Mouse (Mus musculus) kidney, postnatal 14 days (tissue): ENCODE results near the gene Fcgr1.
"Not testable (repeated sequence)": the region's sequence is repeated elsewhere in the genome, so short reads cannot be mapped to it uniquely, and the experiment has no call there.

ENCODE experiments used
- DNase-seq: peaks from one replicate; pipeline ENCODE4 v3.0.0; 2022; ENCODE audit warnings: mixed read lengths

The Fcgr1 gene

DNA sequence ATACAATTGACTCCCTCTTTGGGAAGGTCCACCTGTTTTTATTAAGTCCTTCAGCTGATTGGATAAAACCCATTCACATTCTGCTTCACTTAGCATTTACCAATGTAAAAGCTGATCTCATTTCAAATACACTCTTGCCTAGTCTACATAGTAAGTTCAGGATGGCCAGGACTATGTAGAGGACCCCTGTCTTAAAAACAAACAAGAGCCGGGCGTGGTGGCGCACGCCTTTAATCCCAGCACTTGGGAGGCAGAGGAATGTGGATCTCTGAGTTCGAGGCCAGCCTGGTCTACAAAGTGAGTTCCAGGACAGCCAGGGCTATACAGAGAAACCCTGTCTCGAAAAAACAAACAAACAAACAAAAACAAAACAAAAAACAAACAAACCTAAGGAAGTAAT, 30.0 kb upstream of the Fcgr1 start:
- not testable (repeated sequence) for DNase-seq

DNA sequence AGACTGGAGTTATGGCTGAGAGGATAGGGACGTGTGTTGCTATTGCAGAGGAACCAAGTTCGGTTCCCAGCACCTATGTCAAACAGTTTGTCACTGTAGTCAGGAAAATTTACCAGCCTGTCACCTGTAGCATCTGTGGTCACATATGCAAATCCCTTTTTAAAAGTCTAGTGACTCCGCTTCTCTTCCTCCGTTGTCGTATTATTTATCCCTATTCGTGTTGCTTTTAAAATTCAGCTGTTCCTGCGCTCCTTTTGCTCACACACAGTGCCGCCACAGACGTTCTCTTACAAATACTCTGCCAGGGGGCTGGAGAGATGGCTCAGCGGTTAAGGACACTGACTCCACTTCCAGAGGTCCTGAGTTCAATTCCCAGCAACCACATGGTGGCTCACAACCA, 28.8 kb upstream of the Fcgr1 start:
- no peak for DNase-seq

DNA sequence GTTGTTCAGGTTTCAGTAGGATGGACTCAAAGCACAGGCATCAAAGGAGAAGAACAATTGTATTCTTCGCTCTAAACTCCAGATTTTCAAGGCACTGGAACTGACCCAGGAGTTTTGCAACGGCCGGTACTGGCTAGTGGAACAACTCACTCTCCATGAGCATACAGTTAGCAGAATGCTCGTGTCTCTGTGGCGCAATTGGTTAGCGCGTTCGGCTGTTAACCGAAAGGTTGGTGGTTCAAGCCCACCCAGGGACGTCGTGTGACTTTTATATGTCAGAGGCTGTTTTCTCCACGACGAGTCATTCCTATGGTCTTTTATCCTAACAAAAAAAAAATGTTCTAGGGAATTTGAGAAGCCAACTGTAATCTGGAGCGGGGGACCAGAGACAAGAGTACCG, 28.1 kb upstream of the Fcgr1 start:
- DNase-seq: no peak

DNA sequence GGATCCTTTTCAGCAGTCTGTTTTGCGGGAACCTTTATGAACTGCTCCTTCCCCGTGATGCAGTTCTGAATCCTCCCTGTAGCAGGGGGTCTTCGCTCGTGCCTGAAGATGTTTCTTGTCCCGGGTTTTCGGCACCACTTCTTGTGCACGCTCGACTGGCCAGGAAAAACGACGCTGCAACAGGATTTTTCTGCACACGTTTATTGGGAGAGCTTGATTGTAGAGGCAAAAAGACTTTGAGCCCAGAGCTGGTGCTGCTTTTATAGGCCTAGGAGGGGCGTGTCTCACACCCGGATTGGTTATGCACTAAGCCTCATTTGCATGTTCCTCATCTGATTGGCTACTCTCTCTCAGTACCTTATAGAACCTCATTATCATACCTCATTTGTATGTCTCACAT, 26.2 kb upstream of the Fcgr1 start:
- DNase-seq: not testable (repeated sequence)

DNA sequence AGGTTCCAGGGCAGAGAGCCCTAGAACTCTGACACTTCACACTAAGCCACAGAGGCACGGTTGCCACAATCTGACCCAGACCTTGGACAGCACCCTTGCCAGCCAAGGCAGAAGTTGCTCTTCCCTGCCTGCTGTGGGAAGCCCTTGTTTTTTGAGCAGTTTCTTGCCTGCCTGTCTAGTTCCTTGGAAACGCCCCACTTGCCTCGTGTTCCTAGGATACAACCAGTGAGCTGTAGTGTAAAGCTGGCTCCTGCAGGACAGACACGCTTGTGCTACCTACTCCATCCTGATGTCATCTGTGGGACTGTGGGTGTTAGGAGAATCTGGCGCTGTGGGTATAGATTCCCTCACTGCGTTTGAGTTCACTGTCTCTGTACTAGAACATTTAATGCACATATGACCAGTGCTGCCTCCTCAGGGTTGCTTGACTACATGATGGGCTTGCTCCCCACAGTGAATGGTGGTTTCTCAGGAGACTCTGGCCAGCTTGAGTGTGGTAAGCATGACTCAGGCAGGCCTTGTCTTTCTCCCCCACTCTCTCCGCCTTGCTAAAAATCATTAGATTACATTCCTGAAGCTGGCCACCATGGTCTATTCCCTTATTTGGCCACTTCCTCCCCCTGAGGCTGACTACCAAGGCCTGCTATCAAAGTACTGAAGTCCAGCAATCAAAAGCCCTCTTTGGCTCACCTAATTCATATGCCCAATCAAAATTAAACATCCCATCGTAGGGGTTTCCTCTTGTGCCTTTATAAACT, 18.8 kb upstream of the Fcgr1 start:
- DNase-seq: no peak

DNA sequence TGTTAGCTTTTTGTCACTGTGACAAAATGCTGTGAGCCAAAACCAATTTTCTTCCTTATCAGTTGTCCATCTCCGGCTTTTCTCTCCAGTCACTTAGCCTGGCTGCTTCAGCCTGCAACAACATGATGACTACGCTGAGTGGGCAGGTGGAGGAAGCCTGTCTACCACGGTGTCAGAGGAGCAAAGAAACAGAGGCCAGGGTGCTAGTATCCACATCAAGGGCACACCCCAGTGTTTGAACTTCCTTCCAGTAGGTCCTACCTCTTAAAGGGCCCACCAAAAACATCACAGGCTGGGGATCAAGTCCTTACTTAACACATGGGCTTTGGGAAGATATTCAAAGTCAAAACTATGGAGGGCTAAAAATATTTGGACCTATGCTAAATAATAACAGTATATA, 15.7 kb upstream of the Fcgr1 start:
- DNase-seq: no peak

DNA sequence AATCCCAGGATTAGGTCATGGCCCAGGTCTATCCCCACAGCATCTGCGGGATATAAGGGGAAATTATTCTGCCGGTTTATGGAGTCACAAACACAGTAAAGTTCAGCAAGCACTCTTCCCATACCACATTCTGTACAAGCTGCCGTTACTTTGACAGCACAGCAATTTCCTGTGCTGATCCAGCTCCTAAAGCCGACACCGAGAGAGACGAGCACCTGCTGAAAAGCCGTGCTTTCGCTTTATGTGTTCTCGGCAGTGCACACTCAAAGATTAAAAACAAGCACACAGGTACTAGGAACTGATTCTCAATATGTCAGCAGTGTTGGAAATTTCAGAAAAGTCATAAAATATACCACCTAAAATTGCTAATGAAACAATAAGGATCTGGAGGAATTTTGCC, 12.7 kb upstream of the Fcgr1 start:
- no peak for DNase-seq

DNA sequence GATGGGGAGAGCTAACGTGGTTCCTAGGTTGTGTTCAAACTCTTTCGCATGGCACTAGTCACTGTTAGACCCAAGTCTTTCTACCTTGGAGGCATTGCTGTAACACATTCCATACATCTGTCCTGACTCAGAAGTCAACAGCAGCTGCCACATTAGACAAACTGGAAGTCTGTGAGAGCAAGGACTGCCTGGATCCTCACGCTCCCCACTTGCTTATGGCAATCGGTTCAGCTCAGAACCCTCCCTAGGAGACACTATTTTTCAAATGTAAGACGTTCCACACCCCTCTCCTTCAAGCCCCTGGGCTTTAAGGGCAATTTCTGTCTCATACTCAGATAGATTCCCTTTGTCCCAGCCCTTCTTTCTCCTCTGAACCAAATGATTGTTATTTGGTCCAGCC, 8.3 kb upstream of the Fcgr1 start:
- DNase-seq: no peak

- no peak for DNase-seq
Observed at GRCm38 (mm10) chr3:96300706-96301529, 7.1 kb upstream of the Fcgr1 start.

GRCm38 (mm10) chr3:96299562-96299961, 5.8 kb upstream of the Fcgr1 start:
- DNase-seq: no peak

GRCm38 (mm10) chr3:96298360-96298759, 4.6 kb upstream of the Fcgr1 start:
- no peak for DNase-seq

DNA sequence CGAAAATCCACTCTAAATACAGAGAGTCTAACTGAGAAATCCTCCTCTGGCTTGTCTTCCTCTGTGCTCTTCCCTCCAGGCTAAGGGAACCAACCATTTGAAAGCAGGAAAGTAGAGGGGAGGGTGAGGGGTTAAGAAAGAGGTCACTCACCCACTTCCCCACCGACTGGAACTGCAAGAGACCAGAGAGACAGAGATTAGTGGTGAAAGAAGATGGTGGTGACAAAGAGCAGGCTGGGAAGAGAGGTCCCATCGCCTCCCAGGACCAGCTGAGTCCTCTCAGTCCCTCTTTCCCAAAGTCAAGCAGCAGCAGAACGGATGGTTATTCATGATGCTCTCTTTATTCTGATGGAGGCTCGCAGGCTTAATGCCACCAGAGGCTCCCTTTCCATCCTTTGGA, 401 bp downstream of the Fcgr1 start:
- DNase-seq: no peak

DNA sequence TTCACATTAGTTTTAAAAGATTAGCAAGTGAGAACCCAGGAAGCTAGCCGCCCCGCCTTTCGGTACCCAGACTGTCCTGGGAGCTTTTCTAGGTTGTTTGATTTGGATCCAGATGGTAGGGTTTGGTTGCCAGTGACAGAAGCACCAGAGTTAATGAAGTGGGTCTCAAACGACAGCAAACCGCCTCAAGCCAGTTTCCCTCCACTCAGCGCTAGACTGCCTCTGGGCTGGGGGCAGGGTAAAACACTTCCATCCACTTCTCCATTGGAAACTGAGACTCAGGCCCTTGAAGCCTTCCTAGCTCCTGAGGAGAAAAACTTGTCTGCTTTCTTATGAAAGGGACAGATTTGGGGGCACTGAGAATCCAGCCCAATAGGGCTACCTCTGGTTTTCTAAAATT, 1.1 kb downstream of the Fcgr1 start:
- DNase-seq: no peak

DNA sequence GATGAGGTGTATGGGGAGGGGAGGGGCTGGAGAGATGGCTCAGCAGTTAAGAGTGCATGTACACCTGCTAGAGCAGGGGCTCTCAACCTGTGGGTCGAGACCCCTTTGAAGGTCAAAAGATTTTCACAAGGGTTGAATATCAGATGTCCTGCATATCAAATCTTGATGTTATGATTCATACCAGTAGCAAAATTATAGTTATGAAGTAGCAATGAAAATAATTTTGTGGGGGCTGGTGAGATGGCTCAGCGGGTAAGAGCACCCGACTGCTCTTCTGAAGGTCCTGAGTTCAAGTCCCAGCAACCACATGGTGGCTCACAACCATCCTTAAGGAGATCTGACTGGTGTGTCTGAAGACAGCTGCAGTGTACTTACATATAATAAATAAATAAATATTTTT, 3.0 kb downstream of the Fcgr1 start:
- not testable (repeated sequence) for DNase-seq

DNA sequence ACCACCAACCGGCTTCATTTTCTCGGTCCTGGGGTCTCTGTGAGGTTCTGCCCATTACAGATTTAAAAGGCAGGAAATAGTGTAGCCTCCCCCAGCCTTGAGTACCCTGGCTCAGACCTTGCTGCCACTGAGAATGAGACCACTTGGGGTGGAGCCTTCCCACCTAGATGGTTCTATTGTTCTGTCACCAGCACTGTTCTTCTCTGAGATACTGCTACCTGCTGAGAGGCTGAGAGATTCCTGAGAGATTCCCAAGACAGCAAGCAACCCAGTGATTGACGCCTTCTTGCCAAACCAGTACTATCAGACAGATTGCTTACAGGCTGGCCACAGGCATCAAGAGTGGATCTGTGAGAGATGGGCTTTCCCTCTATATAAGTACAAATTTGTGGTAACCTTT, 4.6 kb downstream of the Fcgr1 start:
- DNase-seq: no peak

- not testable (repeated sequence) for DNase-seq
Observed at GRCm38 (mm10) chr3:96287334-96287733, 6.4 kb downstream of the Fcgr1 start.

- peak; percentile 33 for DNase-seq
Observed at GRCm38 (mm10) chr3:96284457-96284856, 9.3 kb downstream of the Fcgr1 start.

DNA sequence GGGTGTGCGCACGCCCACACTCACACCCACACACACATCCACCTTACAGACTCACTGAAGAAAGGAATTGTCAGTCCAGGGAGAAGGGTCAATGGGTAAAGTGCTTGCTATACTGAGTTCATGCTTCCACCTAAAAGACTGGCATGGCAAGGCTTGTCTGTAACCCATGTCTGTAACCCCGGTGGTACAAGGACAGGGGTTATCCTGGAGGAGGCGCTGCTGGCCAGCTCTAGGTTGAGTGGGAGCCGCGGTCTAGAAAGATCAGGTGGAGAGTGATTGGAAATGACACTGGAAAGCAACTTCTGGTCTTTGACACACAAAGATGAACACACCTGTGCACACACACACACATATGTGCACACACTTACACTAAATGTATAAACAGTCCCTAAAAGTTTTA, 13.1 kb downstream of the Fcgr1 start:
- DNase-seq: no peak

DNA sequence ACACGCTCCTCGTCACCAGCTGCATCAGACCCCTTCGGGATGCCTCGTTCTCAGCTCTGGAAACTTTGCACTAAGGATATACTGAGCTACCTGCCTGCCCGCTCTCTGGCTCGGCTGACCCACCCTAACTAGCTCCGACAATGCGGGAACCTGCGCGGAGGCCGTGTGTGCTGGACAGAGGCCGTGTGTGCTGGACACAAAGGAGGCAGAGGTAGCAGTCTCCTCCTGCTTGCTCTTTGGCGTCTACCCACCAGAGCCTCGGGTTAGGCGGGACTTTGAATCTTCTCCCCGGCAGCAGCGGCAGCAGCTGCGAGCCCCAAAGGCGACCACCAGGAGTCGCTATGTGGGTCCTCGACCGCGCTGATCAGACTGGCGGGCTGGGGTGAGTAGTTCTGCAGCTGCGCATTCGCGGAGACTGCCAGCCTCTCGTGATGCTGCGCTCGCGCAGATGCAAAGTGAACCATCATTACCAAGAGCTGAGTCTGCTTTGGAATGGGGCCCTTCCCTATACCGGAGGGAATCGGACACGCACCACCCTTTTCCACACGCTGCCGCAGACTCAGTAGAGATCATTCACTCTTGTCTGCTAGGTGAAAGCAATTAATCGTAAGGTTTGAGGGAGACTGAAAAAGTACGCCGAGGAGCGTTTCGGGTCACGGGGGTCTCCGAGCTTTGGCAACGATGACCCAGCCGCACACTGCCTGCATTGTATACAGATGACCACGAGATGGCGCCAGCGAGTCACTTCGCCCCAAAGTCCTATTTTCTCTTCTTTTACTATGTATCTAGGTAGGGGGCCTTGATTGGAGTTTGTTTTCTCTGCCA, 15.8 kb downstream of the Fcgr1 start:
- peak; percentile 92 for DNase-seq

GRCm38 (mm10) chr3:96277428-96277799, 16.4 kb downstream of the Fcgr1 start:
- peak; percentile 15 for DNase-seq

DNA sequence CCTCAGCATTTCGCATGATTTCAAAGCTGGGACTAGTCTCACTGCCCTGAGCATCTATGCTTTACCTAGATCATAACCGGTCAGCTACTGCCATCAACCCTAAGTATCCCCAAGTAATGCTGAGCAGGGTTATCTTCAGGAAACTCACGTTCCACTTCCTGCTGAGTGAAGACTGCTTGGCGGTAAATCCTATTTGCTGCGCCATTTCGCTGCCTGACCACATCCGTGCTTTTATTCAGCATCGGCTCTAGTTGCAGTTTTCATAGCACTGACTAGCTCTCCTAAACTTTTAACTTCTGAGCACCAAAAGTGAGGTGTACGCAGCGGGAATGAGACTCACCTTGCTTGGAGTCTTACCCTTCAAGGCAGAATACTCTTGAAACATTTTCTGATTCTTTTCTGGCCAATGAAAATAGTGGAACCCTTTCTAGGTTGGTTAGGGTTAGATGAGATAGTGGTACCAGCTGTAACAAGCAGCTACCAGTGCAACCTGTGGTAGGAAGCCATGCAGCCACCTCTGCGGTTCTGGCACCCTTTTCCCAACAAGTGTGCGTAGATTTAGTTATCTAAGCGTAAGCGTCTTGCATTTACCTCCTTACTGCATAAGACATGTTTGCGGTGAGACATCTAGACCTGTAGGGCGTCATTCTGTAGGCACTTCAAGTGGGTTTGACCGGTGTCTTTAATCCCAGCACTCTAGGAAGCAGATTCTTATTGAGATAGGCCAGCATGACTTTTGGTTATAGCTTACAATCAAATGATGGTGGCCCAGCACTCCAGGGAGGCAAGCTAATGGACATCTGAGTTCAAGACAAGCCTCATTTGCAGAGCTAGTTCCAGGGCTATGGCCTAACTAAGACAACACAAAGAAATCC, 19.9 kb downstream of the Fcgr1 start:
- DNase-seq: no peak
